Mouse (Mus musculus): ENCODE measurements around the gene Scmh1. TPM values are rescaled to one million over a fixed set of nuclear protein-coding genes. Genes with fewer than 3 reads are reported as not detected.

Scmh1 gene
- total RNA-seq, 2 experiments from 2014 or later = 38.6 to 45.9 TPM

- no peak for DNase-seq
These were observed 941 bp downstream of the Scmh1 start for GRCm38 (mm10) chr4:120405806-120406638.

GRCm38 (mm10) chr4:120406639-120407273 lies 1.7 kb downstream of the Scmh1 start:
- no peak for DNase-seq

DNA sequence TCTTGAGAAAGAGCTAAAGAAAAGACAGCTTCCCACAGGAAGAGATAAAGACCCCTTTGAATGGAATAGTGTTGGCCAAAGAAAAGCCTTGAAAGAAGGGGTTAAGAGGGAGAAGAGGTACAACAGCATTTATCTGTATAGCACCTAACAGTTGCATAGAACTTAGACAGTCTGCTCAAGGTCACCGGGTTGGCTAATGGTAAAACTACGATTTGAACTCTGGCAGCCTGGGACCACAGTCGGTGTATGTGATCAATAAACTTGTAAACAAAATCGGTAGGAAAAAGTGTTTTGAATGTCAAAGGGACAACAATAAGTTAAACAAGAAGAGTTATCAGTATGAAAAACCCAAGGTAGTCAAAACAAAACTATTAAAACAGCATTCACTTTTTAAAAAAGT lies 13.0 kb downstream of the Scmh1 start:
- no peak for DNase-seq

- no peak for DNase-seq
These were observed 15.1 kb downstream of the Scmh1 start for GRCm38 (mm10) chr4:120420193-120420592.

DNA sequence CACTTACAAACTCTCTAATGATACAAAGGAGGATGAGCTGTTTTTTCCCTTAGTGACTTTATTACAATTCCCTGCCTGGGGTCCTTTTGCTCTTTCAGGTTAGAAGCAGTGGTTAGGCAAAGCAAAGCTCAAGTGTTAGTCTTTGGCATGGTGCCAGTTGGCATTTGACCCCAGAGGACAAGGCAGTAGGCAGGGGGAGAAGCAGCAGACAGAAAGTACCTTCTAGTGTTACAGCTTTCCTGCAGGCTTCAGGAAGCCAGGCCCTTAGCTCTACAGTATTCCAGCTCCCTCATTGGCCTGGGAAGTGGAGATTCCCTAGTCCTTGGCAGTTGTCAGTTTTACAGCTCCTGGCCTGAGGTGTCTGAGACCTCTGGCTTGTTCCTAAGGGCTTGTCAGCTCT lies 15.6 kb downstream of the Scmh1 start:
- peak; percentile 23 to 50 for DNase-seq

GRCm38 (mm10) chr4:120430601-120431000 lies 25.5 kb downstream of the Scmh1 start:
- DNase-seq = no peak

DNA sequence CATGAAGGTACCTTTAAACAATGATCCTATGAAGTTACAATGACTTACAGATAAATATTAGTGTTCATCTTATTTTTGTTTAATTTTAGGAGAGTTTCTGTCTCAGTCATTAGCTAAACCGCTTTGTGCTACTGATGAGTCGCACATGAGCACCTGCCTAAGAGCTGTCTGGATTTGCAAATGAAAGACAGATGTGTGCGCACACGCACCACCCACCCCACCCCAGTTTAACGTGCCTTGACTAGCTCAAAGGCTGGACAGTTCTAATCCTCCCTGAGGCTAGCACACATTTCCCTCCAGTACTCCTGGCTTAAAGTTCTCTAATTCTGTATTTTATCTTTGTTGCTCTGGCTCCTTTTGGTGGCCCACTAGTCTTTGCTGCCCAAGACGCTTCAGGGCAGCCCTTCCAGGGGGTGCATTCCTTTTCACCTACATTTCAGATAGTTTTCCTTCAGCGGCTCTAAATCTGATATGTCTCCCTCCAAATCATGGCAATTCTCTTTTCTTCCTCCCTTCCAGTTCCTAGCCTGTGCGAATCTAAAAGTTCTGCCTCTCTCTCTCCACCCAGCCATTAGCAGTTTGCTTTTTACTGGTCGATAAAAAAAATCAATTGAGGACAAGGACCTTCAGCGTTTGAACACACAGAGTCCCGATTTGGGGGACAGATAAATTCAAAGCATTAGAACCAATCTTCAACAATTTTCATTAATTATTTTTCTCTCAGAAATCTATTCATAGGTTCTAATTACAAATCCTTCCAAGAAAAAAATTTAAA lies 27.7 kb downstream of the Scmh1 start:
- no peak for DNase-seq

DNA sequence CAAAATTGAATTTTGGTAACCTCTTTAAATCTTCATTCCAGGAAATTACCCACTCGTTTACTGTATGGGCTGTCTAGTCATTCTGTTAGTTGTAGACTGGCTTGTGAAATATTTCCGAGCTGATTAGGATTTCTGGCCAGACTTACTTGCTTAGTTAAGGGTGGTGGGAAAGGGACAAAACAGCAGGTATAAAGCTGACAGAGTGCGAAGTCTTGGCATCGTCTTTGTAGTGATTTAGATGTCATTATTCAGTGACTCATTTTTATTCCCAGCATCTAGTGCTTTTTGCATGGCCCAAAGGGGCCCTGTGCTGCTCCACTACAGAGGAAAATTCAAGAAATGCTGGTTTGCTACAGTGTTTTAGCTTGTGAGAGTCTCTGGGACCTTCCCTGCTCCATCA lies 56.7 kb downstream of the Scmh1 start:
- DNase-seq = no peak

DNA sequence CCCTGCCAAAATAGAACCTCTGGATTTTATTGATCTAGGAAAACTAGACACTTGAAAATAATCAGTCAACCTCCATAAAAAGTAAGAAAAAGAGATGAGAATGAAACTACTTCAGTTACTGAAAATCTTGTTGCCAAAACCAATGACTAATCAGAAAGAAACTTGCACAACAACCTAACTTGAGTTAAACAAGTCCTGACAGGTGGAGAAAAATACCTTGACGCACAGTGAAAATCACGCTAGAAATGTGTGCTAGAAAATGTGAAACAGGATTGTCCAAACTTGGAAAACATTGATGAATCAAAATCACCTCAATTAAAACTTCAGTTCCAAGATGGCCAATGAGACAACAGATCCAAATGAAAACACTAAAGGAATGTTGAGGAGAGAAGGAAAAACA lies 67.9 kb downstream of the Scmh1 start:
- no peak for DNase-seq

GRCm38 (mm10) chr4:120487707-120488106 lies 82.6 kb downstream of the Scmh1 start:
- peak; percentile 5 to 9 for DNase-seq

DNA sequence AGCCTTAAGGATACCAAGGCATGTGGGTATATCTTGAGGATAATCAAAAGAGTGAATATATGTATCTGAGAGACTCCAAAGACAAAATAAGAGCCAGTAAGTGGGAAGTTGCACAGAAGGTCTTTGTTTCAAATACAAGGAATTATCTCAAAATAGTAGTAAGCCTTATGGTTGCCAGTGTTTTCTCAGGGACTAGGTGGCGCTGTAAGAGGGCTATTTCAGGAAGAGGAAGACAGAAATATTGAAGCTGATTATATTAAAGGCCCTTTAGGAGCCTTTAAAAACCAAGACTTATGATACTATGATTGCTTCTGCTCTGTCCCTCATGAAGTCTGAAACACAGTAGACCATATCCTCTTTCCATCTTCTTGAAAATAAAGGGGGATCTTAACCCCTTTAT lies 101.9 kb downstream of the Scmh1 start:
- no peak for DNase-seq

DNA sequence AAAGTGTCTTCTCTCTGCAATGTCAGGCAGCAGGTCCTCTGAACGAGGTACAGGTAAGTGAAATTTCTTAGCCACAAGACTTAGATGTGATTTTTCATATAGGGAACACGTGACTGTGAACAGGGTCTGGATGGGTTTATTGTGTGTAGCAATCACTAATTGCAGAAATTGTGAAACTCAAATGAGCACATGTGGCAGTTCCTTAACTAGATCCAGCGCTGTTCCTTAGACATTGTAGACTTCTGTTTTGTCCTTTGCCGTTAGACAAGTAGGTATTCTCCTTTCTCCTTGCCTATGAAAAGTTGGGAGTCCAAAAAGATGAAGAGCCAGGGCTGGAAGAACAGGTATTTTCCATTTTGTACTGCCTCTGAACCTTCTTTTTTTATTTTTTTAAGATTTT lies 106.1 kb downstream of the Scmh1 start:
- DNase-seq = no peak

DNA sequence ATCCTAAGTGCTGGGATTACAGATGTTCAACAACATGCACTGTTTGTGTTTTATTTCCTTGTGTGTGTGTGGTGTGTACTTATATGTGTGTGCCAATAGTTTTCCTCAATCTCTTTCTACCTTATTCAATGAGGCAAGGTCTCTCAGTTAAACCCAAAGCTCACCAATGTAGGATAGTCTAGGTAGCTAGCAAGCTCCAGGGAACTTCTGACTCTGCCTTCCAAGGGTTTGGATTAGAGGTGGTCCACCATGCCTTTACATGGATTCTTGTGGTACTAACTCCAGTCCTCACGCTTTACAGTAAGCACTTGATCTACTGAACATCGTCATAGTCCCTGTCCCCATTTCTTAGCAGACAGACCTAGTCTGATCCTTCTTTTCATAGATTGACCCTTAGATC lies 109.3 kb downstream of the Scmh1 start:
- no peak for DNase-seq

DNA sequence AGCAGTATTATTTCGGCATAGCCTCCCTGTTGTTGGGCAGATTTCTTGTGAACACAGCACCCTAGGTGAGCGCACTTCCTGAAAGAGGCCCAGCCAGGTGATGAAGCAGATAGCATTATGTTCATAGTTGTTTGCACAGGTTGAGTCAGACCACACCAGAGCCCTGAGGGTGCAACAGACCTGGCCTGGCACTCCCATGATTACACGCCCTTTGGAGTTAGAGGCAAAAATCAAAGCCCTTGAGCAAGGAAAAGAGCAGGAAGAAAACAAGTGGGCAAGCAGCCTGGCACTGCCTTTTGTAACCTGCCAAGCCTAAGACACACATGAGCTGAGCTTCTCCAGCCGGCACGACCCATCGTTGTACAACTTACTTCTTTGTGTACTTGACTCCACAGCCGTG lies 111.4 kb downstream of the Scmh1 start:
- no peak for DNase-seq

DNA sequence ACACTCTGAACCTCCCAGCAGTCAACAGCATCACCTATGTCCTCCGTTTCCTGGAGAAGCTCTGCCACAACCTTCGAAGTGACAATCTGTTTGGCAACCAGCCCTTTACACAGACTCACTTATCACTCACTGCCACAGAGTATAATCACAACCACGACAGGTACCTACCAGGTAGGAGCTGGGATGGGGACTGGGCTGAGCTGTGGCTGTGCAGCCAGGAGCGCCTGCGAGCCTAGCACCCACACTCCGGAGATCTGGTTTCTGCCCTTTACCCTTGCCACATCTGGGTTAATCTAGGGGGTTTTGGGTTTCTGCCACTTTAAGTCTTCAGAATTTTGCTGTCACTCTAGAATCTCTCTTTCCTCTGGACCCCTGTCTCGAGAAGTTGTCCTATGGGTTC lies 111.8 kb downstream of the Scmh1 start:
- no peak for DNase-seq

- DNase-seq = no peak
These were observed 112.3 kb downstream of the Scmh1 start for GRCm38 (mm10) chr4:120517335-120517734.

GRCm38 (mm10) chr4:120521761-120522160 lies 116.7 kb downstream of the Scmh1 start:
- DNase-seq = no peak

DNA sequence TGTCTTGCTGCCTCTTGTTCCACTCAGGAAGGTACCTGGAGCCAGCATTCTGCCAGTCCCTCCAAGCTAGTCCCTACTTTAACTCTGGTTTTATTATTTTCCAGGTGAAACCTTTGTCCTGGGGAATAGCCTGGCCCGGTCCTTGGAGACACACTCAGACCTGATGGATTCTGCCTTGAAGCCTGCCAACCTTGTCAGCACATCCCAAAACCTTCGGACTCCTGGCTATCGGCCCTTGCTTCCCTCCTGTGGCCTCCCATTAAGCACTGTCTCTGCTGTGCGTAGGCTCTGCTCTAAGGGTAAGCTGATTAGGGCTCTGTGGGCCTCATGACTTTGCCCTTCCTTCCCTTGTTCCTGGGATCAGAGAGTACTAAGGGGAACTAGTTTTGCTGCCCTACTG lies 117.3 kb downstream of the Scmh1 start:
- no peak for DNase-seq

GRCm38 (mm10) chr4:120523092-120523491 lies 118.0 kb downstream of the Scmh1 start:
- no peak for DNase-seq

- DNase-seq = no peak
These were observed 123.1 kb downstream of the Scmh1 start for GRCm38 (mm10) chr4:120528171-120528570.

- DNase-seq = no peak
These were observed 126.9 kb downstream of the Scmh1 start, which contains the start of gene Slfnl1 for GRCm38 (mm10) chr4:120531986-120532385. TSS of gene Slfnl1 (plus strand) at chr4:120532231.

GRCm38 (mm10) chr4:120538664-120539063 lies 133.6 kb downstream of the Scmh1 start:
- no peak for DNase-seq

GRCm38 (mm10) chr4:120544896-120545295 lies 139.8 kb downstream of the Scmh1 start:
- DNase-seq = no peak
